Mouse (Mus musculus): Measurements from ENCODE around the gene Zfand6. TPM values are rescaled to one million over a fixed set of nuclear protein-coding genes. Genes with fewer than 3 reads are reported as not detected.

The Zfand6 gene
- polyA plus RNA-seq, 1 experiment: 89.4 TPM

DNA sequence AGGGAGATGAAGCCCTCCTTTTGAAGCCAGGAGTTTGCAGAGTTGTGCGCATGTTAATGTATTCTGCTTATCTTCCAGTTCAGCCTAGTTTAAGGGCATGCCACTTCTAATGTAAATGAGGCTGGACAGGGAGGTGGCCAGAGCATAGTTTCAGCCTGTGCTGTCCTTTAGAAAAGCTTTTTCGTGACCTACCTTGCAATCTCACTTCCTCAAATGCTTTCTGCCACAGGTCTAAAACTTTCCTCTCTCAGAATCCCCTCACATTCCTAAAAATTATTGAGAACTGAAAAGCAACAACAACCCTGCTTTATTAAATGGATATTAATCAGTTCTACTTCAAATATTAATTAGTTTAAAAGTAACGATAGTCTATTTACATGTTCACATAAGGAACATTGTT lies 17.1 kb upstream of the Zfand6 start:
- no peak overlapping the region for H3K4me3 ChIP-seq (replicated peaks; ENCODE audit: control insufficient read depth, low read depth, low read length)
- 73% methylated on average over 3 of the region's 3 CpGs for WGBS

DNA sequence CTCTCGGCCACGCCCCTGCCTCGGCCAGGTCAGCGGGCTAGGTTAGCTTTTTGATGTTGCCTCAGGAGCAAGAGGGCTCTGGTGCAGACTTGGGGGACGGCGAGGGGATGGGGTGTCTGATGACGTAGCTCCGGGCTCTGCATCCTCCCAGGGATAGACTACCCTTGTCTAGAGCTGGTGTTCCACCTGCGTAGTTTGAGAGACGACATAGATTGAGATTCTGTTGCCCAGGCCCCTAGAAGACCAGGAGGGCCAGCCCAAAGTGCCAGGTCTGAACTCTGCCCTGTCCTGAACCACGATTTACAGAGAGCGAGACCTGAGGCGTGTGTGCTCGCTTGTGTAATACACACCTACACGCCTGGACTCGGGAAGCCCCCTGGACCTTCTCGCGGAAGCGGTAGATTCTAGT lies 346 bp upstream of the Zfand6 start:
- Histone ChIP-seq H3K4me1 (ENCODE audit: control insufficient read depth, insufficient read depth, low read length) (no peaks in the 10 kb centered on the region; the same call in 1 of the 2 replicates), H3K4me3 (replicated peaks; ENCODE audit: control insufficient read depth, low read depth, low read length) (peak overlapping the region; percentile 50), H3K27ac (ENCODE audit: control insufficient read depth, insufficient read depth, low read depth, low read length, poor library complexity) (no peak overlapping the region)
- TF ChIP-seq POLR2A (IDR thresholded peaks at IDR 0.05; ENCODE audit: borderline replicate concordance, control insufficient read depth, low read depth, low read length): no peak
- TF ChIP-seq CTCF (IDR thresholded peaks at IDR 0.05; ENCODE audit: control insufficient read depth, insufficient read depth, low read length): no peak
- 18% methylated on average over 19 of the region's 19 CpGs for WGBS

More for the DNA sequence above, 17.1 kb upstream of the Zfand6 start:
- Histone ChIP-seq H3K4me1 (ENCODE audit: control insufficient read depth, insufficient read depth, low read length) (no peaks in the 10 kb centered on the region), H3K27ac (ENCODE audit: control insufficient read depth, insufficient read depth, low read depth, low read length, poor library complexity) (no peak overlapping the region)
- TF ChIP-seq POLR2A (IDR thresholded peaks at IDR 0.05; ENCODE audit: borderline replicate concordance, control insufficient read depth, low read depth, low read length) (no peak), CTCF (IDR thresholded peaks at IDR 0.05; ENCODE audit: control insufficient read depth, insufficient read depth, low read length) (no peak)

DNA sequence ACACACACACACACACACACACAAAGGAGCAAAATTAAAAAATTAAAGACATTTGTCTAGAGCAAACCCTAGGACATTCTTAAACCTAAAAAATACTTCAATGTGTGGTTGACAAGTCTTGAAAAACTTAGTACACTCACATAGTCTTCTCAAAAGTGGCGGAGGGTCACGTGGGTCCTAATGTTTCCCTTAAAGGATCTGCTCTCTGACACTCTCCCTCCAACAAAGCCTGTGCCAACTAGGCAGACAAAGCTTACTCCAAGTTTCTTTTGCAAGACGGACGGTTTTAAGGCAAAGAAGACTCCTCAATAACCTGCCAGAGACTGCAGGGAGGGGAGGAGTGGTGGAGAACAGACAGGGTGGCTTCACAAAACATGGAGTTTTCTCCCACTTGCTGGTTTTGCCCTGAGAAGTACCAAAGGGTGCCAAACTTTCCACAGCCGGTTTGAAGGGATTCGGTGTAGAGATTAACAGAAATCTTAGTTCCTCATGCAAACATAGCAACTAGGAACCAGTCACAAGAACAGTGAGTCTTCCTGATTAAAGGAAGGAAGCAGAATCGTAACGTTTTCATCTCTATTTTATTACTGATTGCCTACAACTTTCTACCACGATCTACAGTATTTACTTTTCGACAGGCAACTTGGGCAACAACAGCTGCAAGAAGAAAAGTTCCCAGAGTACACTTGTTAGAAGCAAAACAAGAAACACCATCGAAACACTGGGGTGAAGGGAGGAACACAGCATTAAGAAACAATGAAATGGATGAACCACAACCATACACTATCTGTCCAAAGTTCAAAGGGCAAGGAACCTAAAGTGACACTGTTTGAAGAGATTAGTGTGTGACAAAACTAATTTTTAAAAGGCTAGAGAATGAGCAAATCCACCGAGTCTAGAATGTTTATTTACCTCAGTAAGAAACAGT lies 1.8 kb downstream of the Zfand6 start:
- H3K27ac ChIP-seq (ENCODE audit: control insufficient read depth, insufficient read depth, low read depth, low read length, poor library complexity): peak overlapping the region; percentile 7
- H3K4me1 ChIP-seq (ENCODE audit: control insufficient read depth, insufficient read depth, low read length): no peaks in the 10 kb centered on the region; the same call in 1 of the 2 replicates
- WGBS: 13% methylated on average over 12 of the region's 12 CpGs
- no peak for TF ChIP-seq POLR2A (IDR thresholded peaks at IDR 0.05; ENCODE audit: borderline replicate concordance, control insufficient read depth, low read depth, low read length)
- no peak for TF ChIP-seq CTCF (IDR thresholded peaks at IDR 0.05; ENCODE audit: control insufficient read depth, insufficient read depth, low read length)
- H3K4me3 ChIP-seq (replicated peaks; ENCODE audit: control insufficient read depth, low read depth, low read length): peak overlapping the region; percentile 48

DNA sequence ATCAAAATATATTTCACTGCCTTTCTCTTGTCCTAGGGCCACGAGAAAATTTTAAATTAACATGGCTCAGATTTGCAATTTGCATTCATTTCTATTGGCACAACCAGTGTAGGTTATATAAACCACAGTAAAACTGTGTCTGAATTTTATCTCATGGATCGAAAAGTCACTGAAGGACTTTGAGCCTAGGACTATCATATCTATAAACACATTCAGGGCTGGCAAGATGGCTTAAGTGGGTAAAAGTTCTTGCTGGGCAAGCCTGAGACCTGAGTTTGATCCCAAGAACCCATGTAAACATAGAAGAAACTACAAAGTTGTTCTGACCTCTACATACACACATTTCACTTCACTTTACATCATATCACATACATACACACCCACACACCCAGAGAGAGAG lies 3.4 kb downstream of the Zfand6 start:
- Histone ChIP-seq H3K4me3 (replicated peaks; ENCODE audit: control insufficient read depth, low read depth, low read length) (no peak overlapping the region), H3K27ac (ENCODE audit: control insufficient read depth, insufficient read depth, low read depth, low read length, poor library complexity) (no peak overlapping the region), H3K4me1 (ENCODE audit: control insufficient read depth, insufficient read depth, low read length) (no peaks in the 10 kb centered on the region; the same call in 1 of the 2 replicates)
- 65% methylated on average over 2 of the region's 2 CpGs for WGBS
- TF ChIP-seq CTCF (IDR thresholded peaks at IDR 0.05; ENCODE audit: control insufficient read depth, insufficient read depth, low read length) (no peak), POLR2A (IDR thresholded peaks at IDR 0.05; ENCODE audit: borderline replicate concordance, control insufficient read depth, low read depth, low read length) (no peak)

DNA sequence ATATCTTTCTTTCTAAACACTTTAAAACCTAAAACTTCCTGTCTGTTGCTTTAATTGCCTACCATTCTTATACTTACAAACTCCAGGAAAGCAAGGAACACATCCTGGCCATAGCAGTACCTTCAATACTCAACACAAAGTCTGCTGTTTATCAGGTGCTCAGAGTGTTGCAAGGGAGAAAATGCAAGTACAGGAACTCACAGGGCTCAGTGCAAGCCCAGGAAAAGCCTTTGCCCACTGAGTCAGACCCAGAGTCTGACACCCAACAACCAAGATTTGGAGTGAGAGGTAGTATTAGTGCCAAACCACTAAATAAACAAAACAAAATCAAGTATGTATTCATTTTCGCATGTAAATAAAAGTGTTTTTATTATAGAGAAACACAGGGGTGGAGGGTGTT lies 5.1 kb downstream of the Zfand6 start:
- no peak overlapping the region for H3K27ac ChIP-seq (ENCODE audit: control insufficient read depth, insufficient read depth, low read depth, low read length, poor library complexity)
- TF ChIP-seq POLR2A (IDR thresholded peaks at IDR 0.05; ENCODE audit: borderline replicate concordance, control insufficient read depth, low read depth, low read length): no peak
- TF ChIP-seq CTCF (IDR thresholded peaks at IDR 0.05; ENCODE audit: control insufficient read depth, insufficient read depth, low read length): no peak
- WGBS: 88% methylated on average over 1 of the region's 1 CpGs
- H3K4me3 ChIP-seq (replicated peaks; ENCODE audit: control insufficient read depth, low read depth, low read length): no peak overlapping the region
- no peaks in the 10 kb centered on the region; the same call in 1 of the 2 replicates for H3K4me1 ChIP-seq (ENCODE audit: control insufficient read depth, insufficient read depth, low read length)

DNA sequence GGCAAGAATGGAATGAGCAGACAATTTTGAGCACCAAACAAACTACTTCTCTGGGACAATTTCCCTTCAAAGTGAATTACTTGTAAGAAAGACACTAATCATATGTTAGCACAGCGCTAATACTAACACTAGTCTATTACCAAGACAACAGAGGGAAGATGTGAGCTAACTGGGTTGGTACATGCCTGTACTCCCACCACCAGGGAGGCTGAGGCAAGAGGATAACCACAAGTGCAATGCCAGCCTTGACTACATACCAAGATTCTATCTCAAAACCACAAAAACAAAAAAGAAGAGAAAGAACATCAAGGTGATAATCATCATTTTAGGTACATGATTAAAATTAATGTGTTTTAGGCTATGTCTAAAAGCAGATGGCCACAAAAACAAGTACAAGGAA lies 8.2 kb downstream of the Zfand6 start:
- TF ChIP-seq POLR2A (IDR thresholded peaks at IDR 0.05; ENCODE audit: borderline replicate concordance, control insufficient read depth, low read depth, low read length): no peak
- TF ChIP-seq CTCF (IDR thresholded peaks at IDR 0.05; ENCODE audit: control insufficient read depth, insufficient read depth, low read length): no peak
- no peak overlapping the region for H3K4me3 ChIP-seq (replicated peaks; ENCODE audit: control insufficient read depth, low read depth, low read length)
- 89% methylated on average over 1 of the region's 1 CpGs for WGBS
- H3K27ac ChIP-seq (ENCODE audit: control insufficient read depth, insufficient read depth, low read depth, low read length, poor library complexity): no peak overlapping the region
- H3K4me1 ChIP-seq (ENCODE audit: control insufficient read depth, insufficient read depth, low read length): no peaks in the 10 kb centered on the region; the same call in 1 of the 2 replicates

DNA sequence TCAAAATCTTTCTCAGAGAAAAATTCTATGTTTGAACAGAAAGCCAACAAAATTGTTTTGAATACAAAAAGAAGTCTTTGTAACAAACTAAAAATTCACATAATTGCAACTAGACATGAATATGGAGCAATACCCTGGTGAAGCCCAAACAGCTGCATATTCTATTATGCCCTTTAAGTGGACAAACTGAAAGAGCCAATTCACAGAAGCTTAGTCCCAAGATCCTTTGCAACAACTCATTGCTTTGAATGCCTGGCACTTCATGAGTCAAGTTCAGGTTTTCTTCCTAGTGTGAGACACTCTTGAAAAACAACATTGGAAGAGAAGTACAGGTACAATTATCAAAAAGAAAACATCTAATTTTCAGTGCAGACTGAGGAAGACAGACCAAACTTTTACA lies 8.8 kb downstream of the Zfand6 start:
- H3K4me3 ChIP-seq (replicated peaks; ENCODE audit: control insufficient read depth, low read depth, low read length): no peak overlapping the region
- H3K4me1 ChIP-seq (ENCODE audit: control insufficient read depth, insufficient read depth, low read length): no peaks in the 10 kb centered on the region; the same call in 1 of the 2 replicates
- TF ChIP-seq POLR2A (IDR thresholded peaks at IDR 0.05; ENCODE audit: borderline replicate concordance, control insufficient read depth, low read depth, low read length) (no peak), CTCF (IDR thresholded peaks at IDR 0.05; ENCODE audit: control insufficient read depth, insufficient read depth, low read length) (no peak)
- no peak overlapping the region for H3K27ac ChIP-seq (ENCODE audit: control insufficient read depth, insufficient read depth, low read depth, low read length, poor library complexity)

DNA sequence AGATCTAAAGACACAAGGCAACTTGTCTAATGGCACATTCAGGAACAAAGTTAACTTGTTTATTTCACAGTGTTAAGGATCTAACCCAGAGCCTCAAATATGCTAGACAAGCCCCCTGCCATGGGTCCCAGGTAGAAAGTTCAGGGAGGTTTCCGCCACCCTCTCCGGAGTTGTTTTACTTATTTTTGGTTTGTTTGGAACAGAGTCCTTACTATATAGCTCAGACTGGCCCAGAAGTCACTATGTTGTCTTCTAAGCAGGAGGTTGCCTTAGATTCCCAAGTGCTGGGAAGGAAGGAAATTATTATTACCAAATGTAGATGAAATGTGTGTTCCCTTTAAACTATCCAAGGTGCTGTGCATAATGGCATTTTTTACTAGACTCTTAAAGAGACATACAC lies 9.7 kb downstream of the Zfand6 start:
- H3K27ac ChIP-seq (ENCODE audit: control insufficient read depth, insufficient read depth, low read depth, low read length, poor library complexity): no peak overlapping the region; the same call in 1 of the 2 replicates
- H3K4me3 ChIP-seq (replicated peaks; ENCODE audit: control insufficient read depth, low read depth, low read length): peak overlapping the region; percentile 9
- WGBS: 48% methylated on average over 2 of the region's 2 CpGs
- H3K4me1 ChIP-seq (ENCODE audit: control insufficient read depth, insufficient read depth, low read length): no peaks in the 10 kb centered on the region; the same call in 1 of the 2 replicates
- TF ChIP-seq CTCF (IDR thresholded peaks at IDR 0.05; ENCODE audit: control insufficient read depth, insufficient read depth, low read length) (no peak), POLR2A (IDR thresholded peaks at IDR 0.05; ENCODE audit: borderline replicate concordance, control insufficient read depth, low read depth, low read length) (no peak)
